Mouse (Mus musculus) lung, adult 2 months (tissue): ENCODE results near the gene Dhx58.

Source experiments
- CTCF ChIP-seq: fragments of 200-500 bp; IDR thresholded peaks from 2 replicates; pipeline ENCODE4 v1.5.1; 2011; ENCODE audit warnings: mild to moderate bottlenecking, low read length, control low read depth; ENCODE audit not compliant: insufficient read depth
- POLR2A ChIP-seq: fragments of 200-500 bp; IDR thresholded peaks from 2 replicates; pipeline ENCODE4 v1.6.1; 2011; ENCODE audit warnings: low read depth, mild to moderate bottlenecking, control low read depth, low read length, borderline replicate concordance; ENCODE audit errors: extremely low read depth

DNA sequence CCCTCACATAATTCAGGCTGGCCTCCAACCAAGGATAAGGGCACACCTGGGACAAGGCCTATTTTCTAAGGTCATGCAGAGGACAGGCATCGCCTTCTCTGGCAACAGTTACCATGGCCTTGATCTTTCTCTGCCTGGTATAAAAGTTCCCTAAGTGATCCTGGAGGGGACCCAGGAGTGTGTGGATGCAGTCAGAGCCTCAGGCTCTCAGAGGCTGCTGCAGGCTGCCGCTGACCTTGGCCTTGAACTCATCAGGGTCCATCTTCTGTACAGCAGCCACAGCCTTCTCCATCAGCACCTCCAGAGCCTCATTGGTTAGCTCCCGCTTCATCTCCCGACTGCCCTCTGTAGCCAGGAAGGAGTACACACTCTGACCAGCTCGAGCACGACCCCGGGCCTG is 6.2 kb downstream of the Dhx58 start:
- no peak for TF ChIP-seq CTCF
- TF ChIP-seq POLR2A, result no peak
